Mouse (Mus musculus) forebrain, embryonic 14.5 days (tissue): Measurements from ENCODE around the gene Tomm6. TPM values are rescaled to one million over a fixed set of nuclear protein-coding genes. Genes with fewer than 3 reads are reported as not detected.

ENCODE experiments used
- ATAC-seq: fragments of 200-750 bp; cut with Nextera tagmentation; 2 replicates; pipeline ENCODE4 v1.8.0; 2017; ENCODE audit warnings: mild to moderate bottlenecking, moderate library complexity
- DNase-seq: peaks from one replicate; pipeline ENCODE4 v3.0.0-alpha.2; 2015; ENCODE audit warnings: low spot score
- H3K27ac ChIP-seq: fragments of 300-500 bp; sonication (generic); 2 replicates; pipeline ENCODE4 v1.5.1; 2014; ENCODE audit warnings: low read depth, mild to moderate bottlenecking, control low read depth, low read length, moderate library complexity
- H3K27me3 ChIP-seq: fragments of 300-500 bp; sonication (generic); replicated peaks from 2 replicates; pipeline ENCODE4 v1.6.1; 2014; ENCODE audit warnings: low read length, control low read depth, mixed read lengths; ENCODE audit not compliant: control insufficient read depth, insufficient read depth
- H3K36me3 ChIP-seq: fragments of 300-500 bp; sonication (generic); 2 replicates; pipeline ENCODE4 v1.6.1; 2014; ENCODE audit warnings: low read length, control low read depth; ENCODE audit not compliant: control insufficient read depth, insufficient read depth
- H3K4me1 ChIP-seq: fragments of 300-500 bp; sonication (generic); 2 replicates; pipeline ENCODE4 v1.6.1; 2014; ENCODE audit warnings: antibody characterized with exemption, low read length, control low read depth; ENCODE audit not compliant: control insufficient read depth, insufficient read depth
- H3K4me2 ChIP-seq: fragments of 300-500 bp; sonication (generic); 2 replicates; pipeline ENCODE4 v1.6.1; 2014; ENCODE audit warnings: mild to moderate bottlenecking, control low read depth, low read length
- H3K4me3 ChIP-seq: fragments of 300-500 bp; sonication (generic); 2 replicates; pipeline ENCODE4 v1.5.1; 2014; ENCODE audit warnings: low read depth, low read length, control low read depth
- H3K9ac ChIP-seq: fragments of 300-500 bp; sonication (generic); 2 replicates; pipeline ENCODE4 v1.6.1; 2014; ENCODE audit warnings: mild to moderate bottlenecking, low read length, control low read depth, moderate library complexity
- H3K9me3 ChIP-seq: fragments of 300-500 bp; sonication (generic); replicated peaks from 2 replicates; pipeline ENCODE4 v1.6.1; 2016; ENCODE audit warnings: low read length, control low read depth, mixed read lengths; ENCODE audit not compliant: control insufficient read depth
- whole genome bisulfite sequencing: fragments of 180-500 bp; shearing (Covaris S2); extraction: QIAGEN DNeasy Blood & Tissue Kit; methylation state at CpG from one replicate; pipeline ENCODE4 v1.1.7; 2014; 5-methylcytosine and 5-hydroxymethylcytosine counted together
- polyA plus RNA-seq: library from polyadenylated mRNA; unstranded; fragments of >200 nt; fragmentation: Nextera tagmentation; extraction: Ambion mirVana; gene quantifications from 2 replicates; pipeline ENCODE4 v1.2.1, GENCODE M21; 2014

Gene Tomm6
- polyA plus RNA-seq, 1 experiment from 2014 or later = 324 TPM

GRCm38 (mm10) chr17:47688608-47689575 lies 706 bp upstream of the Tomm6 start, which contains the start of gene Frs3:
Frs3 (plus strand) TSS chr17:47689030.
- Histone ChIP-seq H3K9me3 (no peaks in the 10 kb centered on the region), H3K9ac (peak within 1 kb of the TSS; percentile 85), H3K36me3 (peaks cover 17% of the 10 kb centered on the region), H3K4me2 (peak within 1 kb of the TSS; percentile 96), H3K27me3 (0 out of 2 replicates have a peak, but pooled peaks cover 5% of the 10 kb centered on the region), H3K27ac (peak within 1 kb of the TSS; percentile 75), H3K4me1 (peaks cover 12% of the 10 kb centered on the region), H3K4me3 (peak within 1 kb of the TSS; percentile 81)
- ATAC-seq = peak; percentile 62
- DNase-seq = peak; percentile 69
- WGBS = 1% methylated on average over 58 of the region's 58 CpGs

- Histone ChIP-seq H3K4me1 (peaks cover 12% of the 10 kb centered on the region), H3K27ac (peak overlapping the region; percentile 75), H3K9ac (peak overlapping the region; percentile 85), H3K27me3 (no peaks in the 10 kb centered on the region), H3K4me2 (peak overlapping the region; percentile 96), H3K36me3 (peaks cover 26% of the 10 kb centered on the region), H3K9me3 (no peaks in the 10 kb centered on the region), H3K4me3 (peak overlapping the region; percentile 81)
- ATAC-seq = peak; percentile 89
- peak; percentile 99 for DNase-seq
- under 1% methylated on average over 69 of the region's 70 CpGs for WGBS
Observed at GRCm38 (mm10) chr17:47687409-47688343, 510 bp downstream of the Tomm6 start.

GRCm38 (mm10) chr17:47682836-47683235 lies 5.3 kb downstream of the Tomm6 start:
- Histone ChIP-seq H3K27me3 (no peaks in the 10 kb centered on the region), H3K9me3 (no peaks in the 10 kb centered on the region), H3K27ac (no peak overlapping the region), H3K4me2 (no peak overlapping the region), H3K36me3 (peaks cover 71% of the 10 kb centered on the region), H3K4me1 (peaks cover 6% of the 10 kb centered on the region), H3K9ac (no peak overlapping the region), H3K4me3 (no peak overlapping the region)
- ATAC-seq (no peak), DNase-seq (no peak)
- 87% methylated on average over 4 of the region's 4 CpGs for WGBS

GRCm38 (mm10) chr17:47678702-47679101 lies 9.5 kb downstream of the Tomm6 start:
- Histone ChIP-seq H3K36me3 (peaks cover 78% of the 10 kb centered on the region), H3K4me1 (no peaks in the 10 kb centered on the region), H3K4me2 (no peak overlapping the region), H3K9ac (no peak overlapping the region), H3K9me3 (no peaks in the 10 kb centered on the region), H3K27me3 (no peaks in the 10 kb centered on the region), H3K4me3 (no peak overlapping the region), H3K27ac (no peak overlapping the region)
- 88% methylated on average over 5 of the region's 5 CpGs for WGBS
- no peak for ATAC-seq
- DNase-seq = no peak

GRCm38 (mm10) chr17:47678238-47678637 lies 9.9 kb downstream of the Tomm6 start:
- H3K4me1 ChIP-seq = no peaks in the 10 kb centered on the region
- DNase-seq (no peak), ATAC-seq (no peak)
- H3K27ac ChIP-seq = no peak overlapping the region
- no peak overlapping the region for H3K4me2 ChIP-seq
- H3K9ac ChIP-seq = no peak overlapping the region
- H3K36me3 ChIP-seq = peaks cover 78% of the 10 kb centered on the region
- no peaks in the 10 kb centered on the region for H3K27me3 ChIP-seq
- WGBS = 94% methylated on average over 5 of the region's 5 CpGs
- no peak overlapping the region for H3K4me3 ChIP-seq
- no peaks in the 10 kb centered on the region for H3K9me3 ChIP-seq

GRCm38 (mm10) chr17:47676581-47676980 lies 11.6 kb downstream of the Tomm6 start:
- H3K27ac ChIP-seq = no peak overlapping the region
- WGBS = 19% methylated on average over 9 of the region's 9 CpGs
- no peak overlapping the region for H3K4me3 ChIP-seq
- H3K36me3 ChIP-seq = peaks cover 73% of the 10 kb centered on the region
- H3K4me2 ChIP-seq = no peak overlapping the region
- ATAC-seq = no peak
- peaks cover 4% of the 10 kb centered on the region; the same call in 1 of the 2 replicates for H3K4me1 ChIP-seq
- H3K9me3 ChIP-seq = no peaks in the 10 kb centered on the region
- peaks cover 11% of the 10 kb centered on the region for H3K27me3 ChIP-seq
- H3K9ac ChIP-seq = no peak overlapping the region; the same call in 1 of the 2 replicates
- peak; percentile 86 for DNase-seq

DNA sequence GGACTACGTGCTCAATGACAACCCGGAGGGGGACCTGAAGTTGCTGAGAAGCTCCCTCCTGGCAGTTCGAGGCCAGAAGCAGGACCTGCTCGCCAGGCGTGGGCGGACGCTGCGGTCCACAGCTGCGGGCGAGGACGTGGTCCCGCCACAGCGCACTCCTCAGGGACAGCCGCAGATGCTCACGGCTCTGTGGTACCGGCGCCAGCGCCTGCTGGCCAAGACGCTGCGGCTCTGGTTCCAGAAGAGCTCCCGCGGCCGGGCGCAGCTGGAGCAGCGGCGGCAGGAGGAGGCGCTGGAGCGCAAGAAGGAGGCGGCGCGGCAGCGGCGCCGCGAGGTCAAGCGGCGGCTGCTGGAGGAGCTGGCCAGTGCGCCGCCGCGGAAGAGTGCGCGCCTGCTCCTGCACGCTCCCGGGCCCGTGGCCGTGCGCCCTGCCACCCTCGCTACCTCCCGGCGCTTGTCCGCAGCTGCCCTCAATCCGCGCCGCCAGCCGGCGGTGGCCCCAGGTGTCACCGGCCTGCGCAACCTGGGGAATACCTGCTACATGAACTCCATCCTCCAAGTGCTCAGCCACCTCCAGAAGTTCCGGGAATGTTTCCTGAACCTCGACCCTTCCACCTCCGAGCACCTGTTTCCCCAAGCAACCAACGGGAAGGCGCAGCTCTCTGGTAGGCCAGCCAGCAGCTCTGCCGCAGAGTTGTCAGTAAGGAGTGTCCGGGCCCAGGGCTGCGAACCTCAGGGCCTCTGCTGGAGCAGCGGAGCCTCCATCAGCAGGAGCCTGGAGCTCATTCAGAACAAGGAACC lies 15.7 kb downstream of the Tomm6 start:
- Histone ChIP-seq H3K4me2 (peak overlapping the region; percentile 47), H3K27me3 (peaks cover 14% of the 10 kb centered on the region), H3K27ac (no peak overlapping the region), H3K9ac (peak overlapping the region; percentile 43), H3K9me3 (no peaks in the 10 kb centered on the region), H3K4me3 (peak overlapping the region; percentile 26), H3K36me3 (peaks cover 36% of the 10 kb centered on the region), H3K4me1 (peaks cover 4% of the 10 kb centered on the region; the same call in 1 of the 2 replicates)
- DNase-seq (peak; percentile 46), ATAC-seq (peak; percentile 47)
- WGBS = 5% methylated on average over 68 of the region's 68 CpGs

DNA sequence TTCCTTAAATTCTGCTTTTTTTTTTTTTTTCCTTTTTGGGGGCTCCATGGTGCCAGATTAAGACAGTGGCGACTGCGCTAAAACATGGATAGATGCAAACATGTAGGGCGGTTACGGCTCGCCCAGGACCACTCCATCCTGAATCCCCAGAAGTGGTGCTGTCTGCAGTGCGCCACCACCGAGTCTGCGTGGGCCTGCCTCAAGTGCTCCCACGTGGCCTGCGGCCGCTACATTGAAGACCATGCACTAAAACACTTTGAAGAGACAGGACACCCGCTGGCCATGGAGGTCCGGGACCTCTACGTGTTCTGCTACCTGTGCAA lies 16.2 kb downstream of the Tomm6 start:
- H3K9ac ChIP-seq = peak overlapping the region; percentile 43; the same call in 1 of the 2 replicates

More for the DNA sequence above, 16.2 kb downstream of the Tomm6 start:
- DNase-seq (no peak), ATAC-seq (no peak)
- H3K4me3 ChIP-seq = peak overlapping the region; percentile 26
- no peak overlapping the region for H3K27ac ChIP-seq
- H3K9me3 ChIP-seq = no peaks in the 10 kb centered on the region
- H3K27me3 ChIP-seq = peaks cover 14% of the 10 kb centered on the region
- H3K4me2 ChIP-seq = peak overlapping the region; percentile 47
- 15% methylated on average over 14 of the region's 14 CpGs for WGBS
- H3K36me3 ChIP-seq = peaks cover 33% of the 10 kb centered on the region
- peaks cover 4% of the 10 kb centered on the region; the same call in 1 of the 2 replicates for H3K4me1 ChIP-seq
